9 mouse cellular contexts compared by ENCODE assay signal in genomic region chr9:58457481-58457955, GRCm38 (mm10). TPM values are rescaled to one million over a fixed set of nuclear protein-coding genes. Genes with fewer than 3 reads are reported as not detected.
DNase-seq lines count a peak whose midpoint lies in the region; ATAC-seq lines count a peak whose summit lies in the region.
"Had no signal": no experiment of that assay in that cellular context is flagged by ENCODE, and none has a peak within 500 bp of the region (broad histone marks: within the 10 kb centered on the region; RNA-seq: fewer than 3 reads in every experiment).

No protein-coding gene starts in this region.

- H3K9ac ChIP-seq in hindbrain, embryonic 13.5 days: no peak overlapping the region
- no peak overlapping the region for H3K9ac ChIP-seq in embryonic facial prominence, embryonic 11.5 days (replicated peaks; ENCODE audit: low read length)
- no peak overlapping the region for H3K9ac ChIP-seq in neural tube, embryonic 14.5 days (replicated peaks; ENCODE audit: low read depth, low read length)

- no peaks in the 10 kb centered on the region for H3K27me3 ChIP-seq in hindbrain, embryonic 13.5 days
- H3K27me3 ChIP-seq in hindbrain, embryonic 10.5 days (ENCODE audit: insufficient read depth, poor library complexity, severe bottlenecking): peaks cover 7% of the 10 kb centered on the region; the same call in 1 of the 2 replicates
- no peaks in the 10 kb centered on the region for H3K27me3 ChIP-seq in embryonic facial prominence, embryonic 11.5 days (ENCODE audit: control insufficient read depth, insufficient read depth, low read length)
- no peaks in the 10 kb centered on the region for H3K27me3 ChIP-seq in neural tube, embryonic 14.5 days (ENCODE audit: control insufficient read depth, insufficient read depth, low read length)

- no peaks in the 10 kb centered on the region for H3K9me3 ChIP-seq in hindbrain, embryonic 13.5 days
- H3K9me3 ChIP-seq in hindbrain, embryonic 10.5 days: no peaks in the 10 kb centered on the region
- H3K9me3 ChIP-seq in embryonic facial prominence, embryonic 11.5 days (replicated peaks; ENCODE audit: control insufficient read depth, low read length): no peaks in the 10 kb centered on the region
- H3K9me3 ChIP-seq in neural tube, embryonic 14.5 days (ENCODE audit: control insufficient read depth, low read length): no peaks in the 10 kb centered on the region
- H3K9me3 ChIP-seq: G1E had no signal

- no peaks in the 10 kb centered on the region for H3K36me3 ChIP-seq in hindbrain, embryonic 13.5 days
- no peaks in the 10 kb centered on the region for H3K36me3 ChIP-seq in hindbrain, embryonic 10.5 days
- H3K36me3 ChIP-seq in embryonic facial prominence, embryonic 11.5 days (replicated peaks; ENCODE audit: control insufficient read depth, insufficient read depth, low read depth, low read length): no peaks in the 10 kb centered on the region
- H3K36me3 ChIP-seq in neural tube, embryonic 14.5 days (ENCODE audit: control insufficient read depth, insufficient read depth, low read length): no peaks in the 10 kb centered on the region
- H3K36me3 ChIP-seq: G1E had no signal

- H3K27ac ChIP-seq in hindbrain, embryonic 13.5 days: peak overlapping the region; percentile 69
- H3K27ac ChIP-seq in hindbrain, embryonic 10.5 days: no peak overlapping the region
- no peak overlapping the region for H3K27ac ChIP-seq in embryonic facial prominence, embryonic 11.5 days (replicated peaks; ENCODE audit: low read depth, low read length)
- H3K27ac ChIP-seq in neural tube, embryonic 14.5 days (ENCODE audit: low read depth, low read length): peak overlapping the region; percentile 39; the same call in 1 of the 2 replicates

- DNase-seq in hindbrain, embryonic 10.5 days (ENCODE audit: low spot score): no peak
- DNase-seq in embryonic facial prominence, embryonic 11.5 days (ENCODE audit: low spot score): no peak
- peak; percentile 22 for DNase-seq in kidney, postnatal 14 days
- no peak for DNase-seq in adrenal gland, postnatal 25 days
- DNase-seq in urinary bladder, postnatal 25 days (ENCODE audit: low spot score): no peak

- H3K4me3 ChIP-seq in hindbrain, embryonic 13.5 days: no peak overlapping the region
- H3K4me3 ChIP-seq in hindbrain, embryonic 10.5 days: no peak overlapping the region
- no peak overlapping the region for H3K4me3 ChIP-seq in embryonic facial prominence, embryonic 11.5 days (ENCODE audit: low read depth, low read length)
- no peak overlapping the region for H3K4me3 ChIP-seq in neural tube, embryonic 14.5 days (ENCODE audit: low read depth, low read length)

- ATAC-seq in hindbrain, embryonic 13.5 days (ENCODE audit: low FRiP score): peak; percentile 80
- 0 out of 2 replicates have a peak, but pooled peaks have one; percentile 59 for ATAC-seq in embryonic facial prominence, embryonic 11.5 days (replicated peaks; ENCODE audit: insufficient number of reproducible peaks, low FRiP score, low TSS enrichment, low read depth)
- peak; percentile 80 for ATAC-seq in neural tube, embryonic 14.5 days (ENCODE audit: low read depth)
- ATAC-seq in granulocyte monocyte progenitor cell, adult 5-6 weeks (replicated peaks; ENCODE audit: poor library complexity, severe bottlenecking): no peak

- peaks cover 37% of the 10 kb centered on the region for H3K4me1 ChIP-seq in hindbrain, embryonic 13.5 days (replicated peaks)
- H3K4me1 ChIP-seq in hindbrain, embryonic 10.5 days (replicated peaks): peaks cover 30% of the 10 kb centered on the region
- H3K4me1 ChIP-seq in embryonic facial prominence, embryonic 11.5 days (ENCODE audit: control insufficient read depth, insufficient read depth, low read length): peaks cover 2% of the 10 kb centered on the region; the same call in 1 of the 2 replicates
- peaks cover 10% of the 10 kb centered on the region for H3K4me1 ChIP-seq in neural tube, embryonic 14.5 days (ENCODE audit: control insufficient read depth, insufficient read depth, low read length)

- no peak overlapping the region for H3K4me2 ChIP-seq in hindbrain, embryonic 13.5 days
- H3K4me2 ChIP-seq in embryonic facial prominence, embryonic 11.5 days (ENCODE audit: low read depth, low read length): no peak overlapping the region
- H3K4me2 ChIP-seq in neural tube, embryonic 14.5 days (ENCODE audit: low read depth, low read length): no peak overlapping the region

- 46% methylated on average over 7 of the region's 7 CpGs for WGBS in hindbrain, embryonic 13.5 days
- 70% methylated on average over 7 of the region's 7 CpGs for WGBS in hindbrain, embryonic 10.5 days
- 51% methylated on average over 7 of the region's 7 CpGs for WGBS in embryonic facial prominence, embryonic 11.5 days
- 46% methylated on average over 7 of the region's 7 CpGs for WGBS in neural tube, embryonic 14.5 days

RNA-seq across cellular contexts. Expression of gene Insyn1, which starts 30.9 kb away (rescaled TPM):
- polyA plus RNA-seq in hindbrain, embryonic 13.5 days (2015; fragmentation: Nextera tagmentation; extraction: Ambion mirVana): 5.0 and 6.8 TPM in 2 replicates
- 1.1 and 2.1 TPM in 2 replicates for polyA plus RNA-seq in hindbrain, embryonic 10.5 days (2016; fragmentation: Nextera tagmentation; extraction: Ambion mirVana)
- polyA plus RNA-seq in embryonic facial prominence, embryonic 11.5 days (2014; fragmentation: Nextera tagmentation; extraction: Ambion mirVana): 2.1 and 2.8 TPM in 2 replicates
- 11.2 and 12.8 TPM in 2 replicates for polyA plus RNA-seq in neural tube, embryonic 14.5 days (2014; fragmentation: Nextera tagmentation; extraction: Ambion mirVana)
- not detected in 2 replicates for total RNA-seq in granulocyte monocyte progenitor cell, adult 5-6 weeks (2014; fragmentation: Nextera tagmentation)
- not detected in 2 replicates for total RNA-seq in granulocyte monocyte progenitor cell, adult 5-6 weeks (2017)
- 8.0 and 10.2 TPM in 2 replicates for total RNA-seq in adrenal gland, postnatal 25 days (2021)
- polyA plus RNA-seq: G1E had no signal

Comparison
In these comparisons a context has a peak if more than half of its experiments do, and no peak if none do; other contexts are left out.
1. H3K27ac ChIP-seq: peak in hindbrain, embryonic 13.5 days (single experiment) and neural tube, embryonic 14.5 days (single experiment); none in hindbrain, embryonic 10.5 days (single experiment) and embryonic facial prominence, embryonic 11.5 days (single experiment).